Mouse (Mus musculus): Measurements from ENCODE around the gene Icam2. TPM values are rescaled to one million over a fixed set of nuclear protein-coding genes. Genes with fewer than 3 reads are reported as not detected.

Gene Icam2
- 82.6 and 93.8 TPM in 2 replicates for polyA plus RNA-seq (2012; rRNA removed)

- Histone ChIP-seq H3K4me1 (ENCODE audit: control insufficient read depth, insufficient read depth, insufficient read length) (peaks cover 14% of the 10 kb centered on the region; the same call in 1 of the 2 replicates), H3K4me3 (ENCODE audit: extremely low read depth, insufficient read depth, insufficient read length) (peak within 1 kb of the TSS; percentile 69), H3K27ac (ENCODE audit: insufficient read depth, low read length) (peak within 1 kb of the TSS; percentile 99), H3K27me3 (ENCODE audit: control insufficient read depth, insufficient read depth, low read length) (no peaks in the 10 kb centered on the region), H3K36me3 (ENCODE audit: control insufficient read depth, insufficient read depth, low read length) (no peaks in the 10 kb centered on the region)
- 3% methylated on average over 6 of the region's 6 CpGs for WGBS
- peak; percentile 73 to 83 for DNase-seq (ENCODE audit: low read depth in 1 of 2, low spot score in 2 of 2)
- TF ChIP-seq CTCF (IDR thresholded peaks at IDR 0.05; ENCODE audit: extremely low read depth, insufficient read depth, insufficient read length, insufficient replicate concordance), result no peak
- peak; percentile 80 for TF ChIP-seq POLR2A (IDR thresholded peaks at IDR 0.05; ENCODE audit: low read depth, low read length)
These were observed at the start of gene Icam2 for GRCm38 (mm10) chr11:106387791-106388216. TSS of gene Icam2 (minus strand) at chr11:106388075.

DNA sequence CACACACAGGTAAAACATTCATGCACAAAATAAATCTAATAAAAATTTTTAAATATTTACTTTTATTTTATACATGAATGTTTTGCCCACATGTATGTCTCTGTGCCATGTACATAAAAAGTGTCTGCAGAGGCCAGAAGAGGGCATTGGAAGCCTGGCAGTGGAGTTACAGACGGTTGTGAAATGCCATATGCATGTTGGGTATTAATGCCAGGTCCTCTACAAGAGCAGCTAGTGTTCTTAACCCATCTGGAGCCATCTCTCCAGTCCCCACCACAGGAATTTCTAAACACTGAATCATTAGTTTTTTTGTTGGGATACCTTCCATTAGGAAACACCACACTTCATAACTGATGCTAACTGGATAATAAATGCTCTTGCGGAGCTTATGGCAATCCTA is 49.7 kb upstream of the Icam2 start:
- no peak for TF ChIP-seq POLR2A (IDR thresholded peaks at IDR 0.05; ENCODE audit: low read depth, low read length)
- TF ChIP-seq CTCF (IDR thresholded peaks at IDR 0.05; ENCODE audit: extremely low read depth, insufficient read depth, insufficient read length, insufficient replicate concordance), result no peak
- no peak for DNase-seq (ENCODE audit: low read depth in 1 of 2, low spot score in 2 of 2)
- Histone ChIP-seq H3K27me3 (ENCODE audit: control insufficient read depth, insufficient read depth, low read length) (no peaks in the 10 kb centered on the region), H3K4me3 (ENCODE audit: extremely low read depth, insufficient read depth, insufficient read length) (no peak overlapping the region), H3K36me3 (ENCODE audit: control insufficient read depth, insufficient read depth, low read length) (peaks cover 2% of the 10 kb centered on the region; the same call in 1 of the 2 replicates), H3K27ac (ENCODE audit: insufficient read depth, low read length) (no peak overlapping the region), H3K4me1 (ENCODE audit: control insufficient read depth, insufficient read depth, insufficient read length) (no peaks in the 10 kb centered on the region)
- 86% methylated on average over 2 of the region's 2 CpGs for WGBS

DNA sequence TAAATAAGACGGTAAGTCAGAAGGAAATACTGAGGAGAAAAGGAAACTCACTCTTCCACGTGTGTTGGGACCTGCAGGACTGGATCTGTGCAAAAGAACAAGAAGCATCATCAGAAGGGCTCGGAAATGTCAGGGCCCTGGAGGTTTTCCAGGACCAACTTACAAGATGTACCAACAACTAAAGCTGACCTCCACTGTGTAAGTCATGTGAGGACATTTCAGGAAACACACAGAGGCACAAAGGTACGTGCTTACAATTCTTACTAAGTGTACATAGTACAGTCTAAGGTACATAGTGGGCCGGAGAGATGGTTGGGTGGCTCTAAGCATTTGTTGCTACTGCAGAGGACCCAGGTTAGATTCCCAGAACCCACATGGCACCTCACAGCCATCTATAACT is 49.2 kb upstream of the Icam2 start:
- TF ChIP-seq CTCF (IDR thresholded peaks at IDR 0.05; ENCODE audit: extremely low read depth, insufficient read depth, insufficient read length, insufficient replicate concordance), result no peak
- no peak for TF ChIP-seq POLR2A (IDR thresholded peaks at IDR 0.05; ENCODE audit: low read depth, low read length)
- Histone ChIP-seq H3K36me3 (ENCODE audit: control insufficient read depth, insufficient read depth, low read length) (peaks cover 2% of the 10 kb centered on the region; the same call in 1 of the 2 replicates), H3K27me3 (ENCODE audit: control insufficient read depth, insufficient read depth, low read length) (no peaks in the 10 kb centered on the region)

DNA sequence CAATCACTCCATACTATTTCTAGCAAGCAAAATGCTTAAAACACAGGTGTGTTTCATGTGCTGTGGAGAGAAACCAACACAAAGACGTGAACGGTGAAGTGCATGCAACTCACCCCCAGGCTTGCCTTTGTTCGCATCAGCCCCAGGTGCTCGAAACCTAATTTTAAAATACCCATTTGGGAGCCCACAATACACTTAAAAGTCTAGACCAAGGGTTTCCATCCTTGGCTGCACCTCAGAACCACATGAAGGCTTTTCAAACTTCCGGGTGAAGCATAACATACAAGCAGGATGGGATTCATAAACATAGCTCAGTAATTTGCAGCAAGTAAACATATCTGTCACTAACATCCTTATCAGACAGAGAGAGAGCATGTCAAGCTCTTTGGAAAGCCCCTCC is 42.5 kb upstream of the Icam2 start:
- H3K27ac ChIP-seq (ENCODE audit: insufficient read depth, low read length), result no peak overlapping the region
- H3K27me3 ChIP-seq (ENCODE audit: control insufficient read depth, insufficient read depth, low read length), result no peaks in the 10 kb centered on the region
- peaks cover 5% of the 10 kb centered on the region; the same call in 1 of the 2 replicates for H3K36me3 ChIP-seq (ENCODE audit: control insufficient read depth, insufficient read depth, low read length)
- no peak overlapping the region for H3K4me3 ChIP-seq (ENCODE audit: extremely low read depth, insufficient read depth, insufficient read length)
- WGBS, result 29% methylated on average over 5 of the region's 5 CpGs
- H3K4me1 ChIP-seq (ENCODE audit: control insufficient read depth, insufficient read depth, insufficient read length), result peaks cover 9% of the 10 kb centered on the region; the same call in 1 of the 2 replicates
- no peak for DNase-seq (ENCODE audit: low read depth in 1 of 2, low spot score in 2 of 2)
- TF ChIP-seq CTCF (IDR thresholded peaks at IDR 0.05; ENCODE audit: extremely low read depth, insufficient read depth, insufficient read length, insufficient replicate concordance) (no peak), POLR2A (IDR thresholded peaks at IDR 0.05; ENCODE audit: low read depth, low read length) (no peak)

More for the DNA sequence above, 49.2 kb upstream of the Icam2 start:
- WGBS, result 89% methylated on average over 5 of the region's 5 CpGs
- H3K27ac ChIP-seq (ENCODE audit: insufficient read depth, low read length), result no peak overlapping the region
- H3K4me1 ChIP-seq (ENCODE audit: control insufficient read depth, insufficient read depth, insufficient read length), result no peaks in the 10 kb centered on the region
- H3K4me3 ChIP-seq (ENCODE audit: extremely low read depth, insufficient read depth, insufficient read length), result no peak overlapping the region
- no peak for DNase-seq (ENCODE audit: low read depth in 1 of 2, low spot score in 2 of 2)

DNA sequence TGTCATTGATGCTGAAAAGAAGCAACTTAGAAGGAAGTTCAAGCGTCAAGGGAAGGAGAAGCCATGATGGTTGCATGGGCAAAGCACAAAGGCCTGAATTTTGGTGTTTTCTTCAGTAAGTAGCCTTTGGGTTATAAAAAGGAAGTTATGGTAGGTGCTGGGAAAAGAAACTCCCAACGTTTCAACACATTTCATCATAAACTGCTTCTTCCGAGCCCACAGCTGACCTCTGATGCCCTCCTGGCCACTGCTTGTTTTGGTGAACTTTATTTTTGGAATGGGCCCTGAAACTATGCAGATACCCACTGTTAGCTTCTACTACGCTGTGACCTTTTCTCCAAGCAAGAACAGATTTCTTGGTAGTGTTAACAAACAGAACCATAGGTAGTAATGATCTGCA is 41.8 kb upstream of the Icam2 start:
- no peak overlapping the region for H3K4me3 ChIP-seq (ENCODE audit: extremely low read depth, insufficient read depth, insufficient read length)
- no peak for DNase-seq (ENCODE audit: low read depth in 1 of 2, low spot score in 2 of 2)
- TF ChIP-seq POLR2A (IDR thresholded peaks at IDR 0.05; ENCODE audit: low read depth, low read length) (no peak), CTCF (IDR thresholded peaks at IDR 0.05; ENCODE audit: extremely low read depth, insufficient read depth, insufficient read length, insufficient replicate concordance) (no peak)
- WGBS, result 64% methylated on average over 4 of the region's 4 CpGs
- no peak overlapping the region for H3K27ac ChIP-seq (ENCODE audit: insufficient read depth, low read length)
- H3K27me3 ChIP-seq (ENCODE audit: control insufficient read depth, insufficient read depth, low read length), result no peaks in the 10 kb centered on the region
- H3K4me1 ChIP-seq (ENCODE audit: control insufficient read depth, insufficient read depth, insufficient read length), result peaks cover 9% of the 10 kb centered on the region; the same call in 1 of the 2 replicates
- H3K36me3 ChIP-seq (ENCODE audit: control insufficient read depth, insufficient read depth, low read length), result peaks cover 5% of the 10 kb centered on the region

- no peak overlapping the region for H3K27ac ChIP-seq (ENCODE audit: insufficient read depth, low read length)
- no peak for DNase-seq (ENCODE audit: low read depth in 1 of 2, low spot score in 2 of 2)
- H3K4me3 ChIP-seq (ENCODE audit: extremely low read depth, insufficient read depth, insufficient read length), result no peak overlapping the region
- WGBS, result 79% methylated on average over 2 of the region's 2 CpGs
- H3K4me1 ChIP-seq (ENCODE audit: control insufficient read depth, insufficient read depth, insufficient read length), result peaks cover 9% of the 10 kb centered on the region; the same call in 1 of the 2 replicates
- H3K27me3 ChIP-seq (ENCODE audit: control insufficient read depth, insufficient read depth, low read length), result no peaks in the 10 kb centered on the region
- no peak for TF ChIP-seq POLR2A (IDR thresholded peaks at IDR 0.05; ENCODE audit: low read depth, low read length)
- peaks cover 5% of the 10 kb centered on the region; the same call in 1 of the 2 replicates for H3K36me3 ChIP-seq (ENCODE audit: control insufficient read depth, insufficient read depth, low read length)
These were observed 40.7 kb upstream of the Icam2 start for GRCm38 (mm10) chr11:106428556-106428955.

DNA sequence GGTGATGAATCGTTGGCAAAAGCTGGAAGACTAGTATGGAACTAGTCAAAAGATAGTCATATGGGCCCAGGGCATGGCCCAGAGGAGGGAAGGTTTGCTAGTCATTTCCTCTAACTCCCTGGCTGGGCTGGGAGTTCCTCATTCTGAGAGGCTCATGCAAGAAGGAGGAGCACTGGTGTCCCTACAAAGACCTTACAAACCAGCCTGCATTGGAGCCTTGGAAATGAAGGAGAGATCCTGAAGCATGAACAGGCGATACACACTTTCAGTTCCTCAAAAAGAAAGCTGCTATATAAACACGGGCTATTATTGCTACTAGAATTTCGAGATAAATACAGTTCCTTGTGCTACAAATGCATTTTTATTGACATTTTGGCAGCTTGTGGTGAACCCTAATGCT is 40.2 kb upstream of the Icam2 start:
- H3K27me3 ChIP-seq (ENCODE audit: control insufficient read depth, insufficient read depth, low read length), result no peaks in the 10 kb centered on the region
- peak in 1 of 2 experiments; percentile 8 for DNase-seq (ENCODE audit: low read depth in 1 of 2, low spot score in 2 of 2)
- peaks cover 9% of the 10 kb centered on the region; the same call in 1 of the 2 replicates for H3K4me1 ChIP-seq (ENCODE audit: control insufficient read depth, insufficient read depth, insufficient read length)
- WGBS, result 20% methylated on average over 4 of the region's 4 CpGs
- H3K36me3 ChIP-seq (ENCODE audit: control insufficient read depth, insufficient read depth, low read length), result peaks cover 5% of the 10 kb centered on the region; the same call in 1 of the 2 replicates
- H3K4me3 ChIP-seq (ENCODE audit: extremely low read depth, insufficient read depth, insufficient read length), result no peak overlapping the region
- no peak overlapping the region for H3K27ac ChIP-seq (ENCODE audit: insufficient read depth, low read length)
- TF ChIP-seq POLR2A (IDR thresholded peaks at IDR 0.05; ENCODE audit: low read depth, low read length), result no peak
- no peak for TF ChIP-seq CTCF (IDR thresholded peaks at IDR 0.05; ENCODE audit: extremely low read depth, insufficient read depth, insufficient read length, insufficient replicate concordance)
